Mouse (Mus musculus): Measurements from ENCODE around the gene Unc13d.
"Not testable (repeated sequence)": the region's sequence is repeated elsewhere in the genome, so short reads cannot be mapped to it uniquely, and the experiment has no call there.

The Unc13d gene

GRCm38 (mm10) chr11:116077446-116078204 is at the start of gene Unc13d:
Gene Unc13d, minus strand, starts transcription at chr11:116077961.
- DNase-seq = no peak

- no peak for DNase-seq
These were observed 48.5 kb upstream of the Unc13d start for GRCm38 (mm10) chr11:116126261-116126660.

GRCm38 (mm10) chr11:116121731-116122245 is 44.0 kb upstream of the Unc13d start:
- DNase-seq = not testable (repeated sequence)

GRCm38 (mm10) chr11:116117819-116118218 is 40.1 kb upstream of the Unc13d start:
- DNase-seq = no peak

- DNase-seq = no peak
These were observed 39.5 kb upstream of the Unc13d start for GRCm38 (mm10) chr11:116117241-116117640.

- no peak for DNase-seq
These were observed 33.9 kb upstream of the Unc13d start for GRCm38 (mm10) chr11:116111611-116112203.

GRCm38 (mm10) chr11:116111067-116111466 is 33.3 kb upstream of the Unc13d start:
- DNase-seq = no peak

GRCm38 (mm10) chr11:116110540-116110939 is 32.8 kb upstream of the Unc13d start:
- DNase-seq = no peak

- no peak for DNase-seq
These were observed 32.4 kb upstream of the Unc13d start for GRCm38 (mm10) chr11:116110131-116110530.

- no peak for DNase-seq
These were observed 31.8 kb upstream of the Unc13d start for GRCm38 (mm10) chr11:116109441-116110081.

GRCm38 (mm10) chr11:116108464-116109137 is 30.8 kb upstream of the Unc13d start:
- DNase-seq = no peak

GRCm38 (mm10) chr11:116107777-116108285 is 30.1 kb upstream of the Unc13d start:
- DNase-seq = no peak

- DNase-seq = no peak
These were observed 29.4 kb upstream of the Unc13d start for GRCm38 (mm10) chr11:116106963-116107776.

- DNase-seq = peak; percentile 73
These were observed 28.6 kb upstream of the Unc13d start for GRCm38 (mm10) chr11:116106154-116106962.

GRCm38 (mm10) chr11:116105065-116105464 is 27.3 kb upstream of the Unc13d start:
- no peak for DNase-seq

GRCm38 (mm10) chr11:116104006-116104646 is 26.4 kb upstream of the Unc13d start:
- peak; percentile 76 for DNase-seq

GRCm38 (mm10) chr11:116103572-116103971 is 25.8 kb upstream of the Unc13d start:
- DNase-seq = no peak

GRCm38 (mm10) chr11:116102472-116102871 is 24.7 kb upstream of the Unc13d start:
- no peak for DNase-seq

- no peak for DNase-seq
These were observed 24.2 kb upstream of the Unc13d start for GRCm38 (mm10) chr11:116101931-116102381.

- DNase-seq = no peak
These were observed 23.1 kb upstream of the Unc13d start for GRCm38 (mm10) chr11:116100839-116101238.

Measured in embryo, embryonic 11 days (tissue).